Mouse (Mus musculus) Muller cell, postnatal 12 days (primary cell): ENCODE measurements at regions not wholly inside any gene's neighbourhood (a gene's known extent, or its start where the extent isn't known, plus 50 kb on each side); places are given as distances from the start of the nearest gene placed in this dataset.

ENCODE experiments used
- DNase-seq: peaks from one replicate; pipeline ENCODE4 v3.0.0-alpha.2; 2015; ENCODE audit errors: inconsistent ontology term

GRCm38 (mm10) chr9:103922356-103922755 is 80.0 kb upstream of the Nphp3 start:
- DNase-seq, result no peak

GRCm38 (mm10) chr9:103924641-103925040 is 77.7 kb upstream of the Nphp3 start:
- no peak for DNase-seq

- no peak for DNase-seq
Observed at GRCm38 (mm10) chr9:103925486-103925885, 76.9 kb upstream of the Nphp3 start.

- no peak for DNase-seq
Observed at GRCm38 (mm10) chr9:103928744-103929527, 73.4 kb upstream of the Nphp3 start.

- DNase-seq, result no peak
Observed at GRCm38 (mm10) chr9:103938070-103938469, 64.3 kb upstream of the Nphp3 start.

- DNase-seq, result no peak
Observed at GRCm38 (mm10) chr9:103940010-103940409, 62.3 kb upstream of the Nphp3 start.

GRCm38 (mm10) chr9:103940506-103940905 is 61.8 kb upstream of the Nphp3 start:
- DNase-seq, result no peak

- DNase-seq, result no peak
Observed at GRCm38 (mm10) chr9:103941176-103941900, 61.0 kb upstream of the Nphp3 start.

GRCm38 (mm10) chr9:103941901-103942260 is 60.5 kb upstream of the Nphp3 start:
- DNase-seq, result no peak

GRCm38 (mm10) chr9:103945406-103945805 is 56.9 kb upstream of the Nphp3 start:
- DNase-seq, result no peak

- no peak for DNase-seq
Observed at GRCm38 (mm10) chr9:103951799-103952198, 50.5 kb upstream of the Nphp3 start.
